Comparison of ENCODE assay signal across 9 mouse cellular contexts in the genomic region with DNA sequence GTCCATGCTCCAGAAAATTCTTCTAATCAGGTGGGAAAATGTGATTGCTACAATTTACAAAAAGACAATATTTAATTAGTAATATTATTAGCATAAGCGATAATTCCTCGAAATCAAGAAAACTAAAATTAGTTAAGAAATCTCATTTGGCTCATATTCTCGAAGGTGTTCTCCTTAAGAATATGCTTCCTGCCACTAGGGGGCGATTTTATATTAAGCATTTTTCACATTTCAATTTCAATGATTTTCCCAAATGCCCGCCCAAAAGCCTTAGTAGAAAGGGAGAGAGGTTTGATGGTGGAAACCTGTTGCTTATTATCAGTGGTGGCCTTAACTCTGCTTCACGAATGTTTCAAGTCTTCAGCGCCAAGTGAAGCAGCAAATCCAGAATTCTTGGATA.
DNase-seq lines count a peak whose midpoint lies in the region; ATAC-seq and TF ChIP-seq lines count a peak whose summit lies in the region.
"Had no signal": no experiment of that assay in that cellular context is flagged by ENCODE, and none has a peak within 500 bp of the region (broad histone marks: within the 10 kb centered on the region; RNA-seq: fewer than 3 reads in every experiment).

No protein-coding gene starts in this region.

- no peak for TF ChIP-seq CTCF in liver, adult 2 months (IDR thresholded peaks at IDR 0.05; ENCODE audit: low read depth, low read length)

- no peaks in the 10 kb centered on the region for H3K4me1 ChIP-seq in embryonic facial prominence, embryonic 11.5 days (ENCODE audit: control insufficient read depth, insufficient read depth, low read length)
- no peaks in the 10 kb centered on the region for H3K4me1 ChIP-seq in embryonic facial prominence, embryonic 10.5 days
- H3K4me1 ChIP-seq in liver, adult 2 months (ENCODE audit: control insufficient read depth, insufficient read depth, low read length), result no peaks in the 10 kb centered on the region
- no peaks in the 10 kb centered on the region for H3K4me1 ChIP-seq in liver, embryonic 12.5 days
- H3K4me1 ChIP-seq: midbrain, embryonic 10.5 days had no signal

- no peaks in the 10 kb centered on the region for H3K27me3 ChIP-seq in embryonic facial prominence, embryonic 11.5 days (ENCODE audit: control insufficient read depth, insufficient read depth, low read length)
- no peaks in the 10 kb centered on the region for H3K27me3 ChIP-seq in embryonic facial prominence, embryonic 10.5 days (replicated peaks; ENCODE audit: low read depth, poor library complexity, severe bottlenecking)
- H3K27me3 ChIP-seq in liver, adult 2 months (ENCODE audit: control insufficient read depth, insufficient read depth, low read length), result no peaks in the 10 kb centered on the region
- no peaks in the 10 kb centered on the region for H3K27me3 ChIP-seq in liver, embryonic 12.5 days (replicated peaks)

- no peak for ATAC-seq in embryonic facial prominence, embryonic 11.5 days (replicated peaks; ENCODE audit: insufficient number of reproducible peaks, low FRiP score, low TSS enrichment, low read depth)
- ATAC-seq in liver, embryonic 12.5 days, result no peak
- ATAC-seq in CD4-positive, CD25-positive, alpha-beta regulatory T cell, adult 4 months, result no peak

- no peaks in the 10 kb centered on the region for H3K36me3 ChIP-seq in embryonic facial prominence, embryonic 11.5 days (replicated peaks; ENCODE audit: control insufficient read depth, insufficient read depth, low read depth, low read length)
- H3K36me3 ChIP-seq in embryonic facial prominence, embryonic 10.5 days (replicated peaks), result no peaks in the 10 kb centered on the region
- no peaks in the 10 kb centered on the region for H3K36me3 ChIP-seq in liver, adult 2 months (ENCODE audit: control insufficient read depth, insufficient read depth, low read length)
- no peaks in the 10 kb centered on the region for H3K36me3 ChIP-seq in liver, embryonic 12.5 days
- H3K36me3 ChIP-seq: midbrain, embryonic 10.5 days had no signal

- WGBS in embryonic facial prominence, embryonic 11.5 days, result 32% methylated on average over 7 of the region's 7 CpGs
- 39% methylated on average over 7 of the region's 7 CpGs for WGBS in embryonic facial prominence, embryonic 10.5 days
- 32% methylated on average over 7 of the region's 7 CpGs for WGBS in liver, adult 2 months
- 34% methylated on average over 7 of the region's 7 CpGs for WGBS in liver, embryonic 12.5 days (ENCODE audit: insufficient replicate concordance)

- no peak overlapping the region for H3K4me2 ChIP-seq in embryonic facial prominence, embryonic 11.5 days (ENCODE audit: low read depth, low read length)
- H3K4me2 ChIP-seq in liver, embryonic 12.5 days, result no peak overlapping the region

- H3K9me3 ChIP-seq in embryonic facial prominence, embryonic 11.5 days (replicated peaks; ENCODE audit: control insufficient read depth, low read length), result no peaks in the 10 kb centered on the region
- no peaks in the 10 kb centered on the region for H3K9me3 ChIP-seq in embryonic facial prominence, embryonic 10.5 days
- no peaks in the 10 kb centered on the region for H3K9me3 ChIP-seq in liver, embryonic 12.5 days (replicated peaks)
- H3K9me3 ChIP-seq: midbrain, embryonic 10.5 days had no signal

- no peak overlapping the region for H3K9ac ChIP-seq in embryonic facial prominence, embryonic 11.5 days (replicated peaks; ENCODE audit: low read length)
- no peak overlapping the region for H3K9ac ChIP-seq in liver, adult 2 months (ENCODE audit: low read depth, low read length)
- H3K9ac ChIP-seq in liver, embryonic 12.5 days, result no peak overlapping the region

- H3K4me3 ChIP-seq in embryonic facial prominence, embryonic 11.5 days (ENCODE audit: low read depth, low read length), result no peak overlapping the region
- no peak overlapping the region for H3K4me3 ChIP-seq in embryonic facial prominence, embryonic 10.5 days
- H3K4me3 ChIP-seq in liver, adult 2 months (ENCODE audit: insufficient read depth, low read depth, low read length), result no peak overlapping the region
- no peak overlapping the region for H3K4me3 ChIP-seq in liver, embryonic 12.5 days
- H3K4me3 ChIP-seq: midbrain, embryonic 10.5 days had no signal

- no peak for TF ChIP-seq POLR2A in liver, adult 2 months (IDR thresholded peaks at IDR 0.05; ENCODE audit: extremely low read depth, insufficient read depth, low read length)

- no peaks in the 10 kb centered on the region for H3K79me2 ChIP-seq in liver, adult 2 months (ENCODE audit: control insufficient read depth, insufficient read depth, low read length)

- DNase-seq in embryonic facial prominence, embryonic 11.5 days (ENCODE audit: low spot score), result peak; percentile 80
- no peak for DNase-seq in embryonic facial prominence, embryonic 10.5 days (ENCODE audit: low spot score)
- peak; percentile 23 for DNase-seq in liver, adult 2 months (ENCODE audit: extremely low read depth, low read depth, low spot score)
- peak; percentile 40 for DNase-seq in adipocyte (ENCODE audit: low spot score)
- DNase-seq in layer of hippocampus, postnatal 10 days (ENCODE audit: low spot score in 2 of 2), result peak; percentile 4 to 10
- no peak for DNase-seq in frontal cortex, postnatal 10 days (ENCODE audit: low spot score in 2 of 2)

- H3K27ac ChIP-seq in embryonic facial prominence, embryonic 11.5 days (replicated peaks; ENCODE audit: low read depth, low read length), result no peak overlapping the region
- no peak overlapping the region for H3K27ac ChIP-seq in embryonic facial prominence, embryonic 10.5 days (replicated peaks)
- no peak overlapping the region for H3K27ac ChIP-seq in liver, adult 2 months (replicated peaks; ENCODE audit: insufficient read depth, low read depth, low read length)
- H3K27ac ChIP-seq in liver, embryonic 12.5 days, result no peak overlapping the region
- H3K27ac ChIP-seq: midbrain, embryonic 10.5 days had no signal

Comparison
In these comparisons a context has a peak if more than half of its experiments do, and no peak if none do; other contexts are left out.
1. DNase-seq: peak in embryonic facial prominence, embryonic 11.5 days (single experiment), liver, adult 2 months (single experiment), adipocyte (single experiment) and layer of hippocampus, postnatal 10 days (2 of 2); none in embryonic facial prominence, embryonic 10.5 days (single experiment) and frontal cortex, postnatal 10 days (0 of 2).